Mouse (Mus musculus): ENCODE measurements around the gene Socs5. TPM values are rescaled to one million over a fixed set of nuclear protein-coding genes. Genes with fewer than 3 reads are reported as not detected.
A peak's percentile ranks its signal among the peaks of the same experiment; 100 is the strongest.
"Not testable (repeated sequence)": the region's sequence is repeated elsewhere in the genome, so short reads cannot be mapped to it uniquely, and the experiment has no call there.

Socs5 gene
- polyA plus RNA-seq, 1 experiment from 2014 or later = 15.6 TPM

DNA sequence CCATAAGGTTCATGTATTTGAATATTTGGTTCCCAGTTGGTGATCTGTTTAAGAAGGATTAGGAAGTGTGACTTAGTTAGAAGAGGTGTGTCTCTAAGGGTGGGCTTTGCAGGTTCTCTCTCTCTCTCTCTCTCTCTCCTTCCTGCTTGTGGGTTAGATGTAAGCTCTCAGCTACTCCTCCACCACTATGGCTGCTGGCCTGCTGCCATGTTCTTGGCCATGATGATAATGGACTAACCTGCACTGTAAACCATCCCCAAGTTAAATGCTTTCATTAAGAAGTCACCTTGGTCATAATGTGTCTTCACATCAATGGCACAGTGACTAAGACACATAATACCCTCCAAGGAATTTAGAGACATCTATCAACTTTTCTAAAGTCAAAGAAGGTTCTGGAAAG lies 34.0 kb upstream of the Socs5 start:
- Histone ChIP-seq H3K4me3 (ENCODE audit: control insufficient read depth in 1 of 2, insufficient read depth in 1 of 2, low read depth in 1 of 2, low read length in 2 of 2) (no peak overlapping the region), H3K9me3 (ENCODE audit: control insufficient read depth, low read length) (0 out of 2 replicates have a peak, but pooled peaks cover 3% of the 10 kb centered on the region), H3K4me1 (ENCODE audit: control insufficient read depth in 2 of 2, insufficient read depth in 2 of 2, low read length in 2 of 2) (no peaks in the 10 kb centered on the region), H3K9ac (ENCODE audit: low read length) (no peak overlapping the region), H3K27ac (replicated peaks in 1 of 2; ENCODE audit: control insufficient read depth in 1 of 2, insufficient read depth in 1 of 2, low read depth in 2 of 2, low read length in 2 of 2) (no peak overlapping the region), H3K4me2 (ENCODE audit: low read length) (no peak overlapping the region), H3K27me3 (ENCODE audit: control insufficient read depth, insufficient read depth, low read length) (no peaks in the 10 kb centered on the region), H3K36me3 (ENCODE audit: control insufficient read depth, insufficient read depth, low read length) (no peaks in the 10 kb centered on the region)
- ATAC-seq (ENCODE audit: insufficient number of reproducible peaks, insufficient read depth, low FRiP score, low read depth) = no peak

DNA sequence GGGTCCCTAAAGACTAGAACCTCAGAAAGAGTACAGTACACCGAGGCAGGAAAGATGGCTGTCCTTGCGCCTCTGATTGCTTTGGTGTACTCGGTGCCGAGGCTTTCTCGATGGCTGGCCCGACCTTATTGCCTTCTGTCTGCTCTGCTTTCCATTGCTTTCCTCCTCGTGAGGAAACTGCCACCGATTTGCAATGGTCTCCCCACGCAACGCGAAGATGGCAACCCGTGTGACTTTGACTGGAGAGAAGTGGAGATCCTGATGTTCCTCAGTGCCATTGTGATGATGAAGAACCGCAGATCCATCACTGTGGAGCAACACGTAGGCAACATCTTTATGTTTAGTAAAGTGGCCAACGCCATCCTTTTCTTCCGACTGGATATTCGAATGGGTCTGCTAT lies 29.3 kb upstream of the Socs5 start:
- not testable (repeated sequence) for H3K9me3 ChIP-seq (ENCODE audit: control insufficient read depth, low read length); H3K27me3 ChIP-seq (ENCODE audit: control insufficient read depth, insufficient read depth, low read length); H3K9ac ChIP-seq (ENCODE audit: low read length); H3K36me3 ChIP-seq (ENCODE audit: control insufficient read depth, insufficient read depth, low read length); H3K4me2 ChIP-seq (ENCODE audit: low read length); H3K4me3 ChIP-seq (ENCODE audit: control insufficient read depth in 1 of 2, insufficient read depth in 1 of 2, low read depth in 1 of 2, low read length in 2 of 2); H3K4me1 ChIP-seq (ENCODE audit: control insufficient read depth in 2 of 2, insufficient read depth in 2 of 2, low read length in 2 of 2); H3K27ac ChIP-seq (replicated peaks in 1 of 2; ENCODE audit: control insufficient read depth in 1 of 2, insufficient read depth in 1 of 2, low read depth in 2 of 2, low read length in 2 of 2); ATAC-seq (ENCODE audit: insufficient number of reproducible peaks, insufficient read depth, low FRiP score, low read depth)
- WGBS = 91% methylated on average over 17 of the region's 17 CpGs

DNA sequence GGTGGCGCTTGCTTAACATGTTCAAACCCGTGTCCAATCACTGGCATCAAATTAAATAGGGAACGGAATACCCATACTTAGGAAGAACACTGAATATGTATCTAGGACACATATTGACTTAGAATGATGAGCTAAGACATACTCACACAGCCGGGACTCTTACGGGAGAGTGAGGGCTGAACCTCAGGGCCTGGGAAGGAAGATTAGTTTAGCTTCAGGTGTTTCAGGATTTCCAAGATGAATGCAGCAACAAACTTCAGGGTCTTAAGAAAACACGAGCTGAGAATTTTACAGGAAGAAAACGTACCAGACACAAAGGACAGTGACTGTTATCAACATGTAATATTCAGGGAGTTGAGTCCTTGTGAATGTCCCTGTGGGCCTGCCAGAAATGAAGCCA lies 26.8 kb upstream of the Socs5 start:
- Histone ChIP-seq H3K27me3 (ENCODE audit: control insufficient read depth, insufficient read depth, low read length) (no peaks in the 10 kb centered on the region), H3K4me3 (ENCODE audit: control insufficient read depth in 1 of 2, insufficient read depth in 1 of 2, low read depth in 1 of 2, low read length in 2 of 2) (no peak overlapping the region), H3K9me3 (ENCODE audit: control insufficient read depth, low read length) (no peaks in the 10 kb centered on the region), H3K4me2 (ENCODE audit: low read length) (no peak overlapping the region), H3K36me3 (ENCODE audit: control insufficient read depth, insufficient read depth, low read length) (no peaks in the 10 kb centered on the region), H3K4me1 (ENCODE audit: control insufficient read depth in 2 of 2, insufficient read depth in 2 of 2, low read length in 2 of 2) (no peaks in the 10 kb centered on the region), H3K9ac (ENCODE audit: low read length) (no peak overlapping the region), H3K27ac (replicated peaks in 1 of 2; ENCODE audit: control insufficient read depth in 1 of 2, insufficient read depth in 1 of 2, low read depth in 2 of 2, low read length in 2 of 2) (no peak overlapping the region)
- ATAC-seq (ENCODE audit: insufficient number of reproducible peaks, insufficient read depth, low FRiP score, low read depth) = no peak
- WGBS = 81% methylated on average over 7 of the region's 7 CpGs

DNA sequence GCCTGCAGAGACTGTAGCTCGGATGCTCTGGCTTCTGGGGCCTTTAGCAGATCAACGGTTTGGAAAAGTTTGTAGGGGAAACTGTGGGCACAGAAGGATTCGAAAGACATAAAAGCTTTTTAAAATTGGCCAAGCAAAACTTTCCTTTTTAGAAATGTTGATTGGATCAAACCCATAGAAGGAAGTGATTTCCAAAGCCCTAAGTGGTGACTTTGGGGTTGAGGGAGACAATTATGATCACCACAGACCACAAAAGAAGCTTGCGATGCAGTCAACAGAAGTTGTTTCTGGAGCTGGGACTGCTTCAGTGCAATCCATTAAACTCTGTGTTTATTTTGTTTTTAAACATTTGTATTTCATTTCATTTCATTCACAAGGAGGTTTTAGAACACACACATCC lies 24.9 kb upstream of the Socs5 start:
- no peak overlapping the region for H3K4me3 ChIP-seq (ENCODE audit: control insufficient read depth in 1 of 2, insufficient read depth in 1 of 2, low read depth in 1 of 2, low read length in 2 of 2)
- no peak overlapping the region for H3K4me2 ChIP-seq (ENCODE audit: low read length)
- no peaks in the 10 kb centered on the region for H3K4me1 ChIP-seq (ENCODE audit: control insufficient read depth in 2 of 2, insufficient read depth in 2 of 2, low read length in 2 of 2)
- ATAC-seq (ENCODE audit: insufficient number of reproducible peaks, insufficient read depth, low FRiP score, low read depth) = no peak
- no peaks in the 10 kb centered on the region for H3K9me3 ChIP-seq (ENCODE audit: control insufficient read depth, low read length)
- H3K36me3 ChIP-seq (ENCODE audit: control insufficient read depth, insufficient read depth, low read length) = no peaks in the 10 kb centered on the region
- H3K27ac ChIP-seq (replicated peaks in 1 of 2; ENCODE audit: control insufficient read depth in 1 of 2, insufficient read depth in 1 of 2, low read depth in 2 of 2, low read length in 2 of 2) = no peak overlapping the region
- WGBS = 84% methylated on average over 4 of the region's 4 CpGs
- no peaks in the 10 kb centered on the region for H3K27me3 ChIP-seq (ENCODE audit: control insufficient read depth, insufficient read depth, low read length)
- no peak overlapping the region for H3K9ac ChIP-seq (ENCODE audit: low read length)

DNA sequence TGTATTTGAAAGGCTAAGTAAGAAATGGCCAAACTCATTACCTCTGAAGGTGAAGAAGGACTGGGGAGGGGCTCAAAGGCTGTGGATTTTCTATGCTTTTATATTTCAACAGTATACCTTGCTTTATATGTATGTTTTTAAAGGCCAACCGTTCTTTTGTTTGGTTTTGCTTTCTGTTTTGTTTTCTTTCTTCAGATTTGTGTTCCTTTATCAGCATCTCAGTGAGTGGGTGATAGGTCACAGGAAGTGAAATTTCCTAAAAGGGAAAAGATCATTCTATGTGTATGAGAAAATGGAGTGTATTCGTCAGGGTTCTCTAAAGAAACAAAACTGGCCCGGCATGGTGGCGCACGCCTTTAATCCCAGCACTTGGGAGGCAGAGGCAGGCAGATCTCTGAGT lies 23.8 kb upstream of the Socs5 start:
- Histone ChIP-seq H3K4me1 (ENCODE audit: control insufficient read depth in 2 of 2, insufficient read depth in 2 of 2, low read length in 2 of 2) (no peaks in the 10 kb centered on the region), H3K36me3 (ENCODE audit: control insufficient read depth, insufficient read depth, low read length) (no peaks in the 10 kb centered on the region), H3K9ac (ENCODE audit: low read length) (no peak overlapping the region), H3K27me3 (ENCODE audit: control insufficient read depth, insufficient read depth, low read length) (no peaks in the 10 kb centered on the region), H3K4me2 (ENCODE audit: low read length) (no peak overlapping the region), H3K4me3 (ENCODE audit: control insufficient read depth in 1 of 2, insufficient read depth in 1 of 2, low read depth in 1 of 2, low read length in 2 of 2) (no peak overlapping the region), H3K27ac (replicated peaks in 1 of 2; ENCODE audit: control insufficient read depth in 1 of 2, insufficient read depth in 1 of 2, low read depth in 2 of 2, low read length in 2 of 2) (no peak overlapping the region), H3K9me3 (ENCODE audit: control insufficient read depth, low read length) (no peaks in the 10 kb centered on the region)
- ATAC-seq (ENCODE audit: insufficient number of reproducible peaks, insufficient read depth, low FRiP score, low read depth) = no peak
- WGBS = 73% methylated on average over 5 of the region's 5 CpGs

DNA sequence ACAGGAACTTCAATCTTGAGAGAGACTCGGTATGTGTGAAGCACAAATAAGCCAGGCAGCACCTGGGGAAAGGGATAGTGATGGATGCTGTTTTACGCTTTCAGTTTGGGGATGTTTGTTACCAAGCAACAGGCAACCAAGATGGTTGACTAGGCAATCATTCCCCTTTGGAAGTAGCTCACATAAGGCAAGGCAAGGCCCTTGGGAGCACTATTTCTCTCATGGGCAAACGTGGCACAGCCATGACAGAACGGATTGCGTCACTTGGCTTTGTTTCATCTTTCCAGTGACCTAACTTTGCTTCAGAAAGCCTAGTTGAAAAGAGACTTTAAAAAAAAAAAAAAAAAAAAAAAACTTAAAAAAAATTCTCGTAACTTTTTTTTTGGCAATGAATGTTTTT lies 21.8 kb upstream of the Socs5 start:
- no peak overlapping the region for H3K27ac ChIP-seq (replicated peaks in 1 of 2; ENCODE audit: control insufficient read depth in 1 of 2, insufficient read depth in 1 of 2, low read depth in 2 of 2, low read length in 2 of 2)
- no peaks in the 10 kb centered on the region for H3K36me3 ChIP-seq (ENCODE audit: control insufficient read depth, insufficient read depth, low read length)
- H3K27me3 ChIP-seq (ENCODE audit: control insufficient read depth, insufficient read depth, low read length) = 0 out of 2 replicates have a peak, but pooled peaks cover 3% of the 10 kb centered on the region
- no peak overlapping the region for H3K4me3 ChIP-seq (ENCODE audit: control insufficient read depth in 1 of 2, insufficient read depth in 1 of 2, low read depth in 1 of 2, low read length in 2 of 2)
- H3K9me3 ChIP-seq (ENCODE audit: control insufficient read depth, low read length) = no peaks in the 10 kb centered on the region
- H3K4me2 ChIP-seq (ENCODE audit: low read length) = no peak overlapping the region
- H3K9ac ChIP-seq (ENCODE audit: low read length) = no peak overlapping the region
- H3K4me1 ChIP-seq (ENCODE audit: control insufficient read depth in 2 of 2, insufficient read depth in 2 of 2, low read length in 2 of 2) = no peaks in the 10 kb centered on the region
- WGBS = 88% methylated on average over 6 of the region's 6 CpGs
- ATAC-seq (ENCODE audit: insufficient number of reproducible peaks, insufficient read depth, low FRiP score, low read depth) = no peak

DNA sequence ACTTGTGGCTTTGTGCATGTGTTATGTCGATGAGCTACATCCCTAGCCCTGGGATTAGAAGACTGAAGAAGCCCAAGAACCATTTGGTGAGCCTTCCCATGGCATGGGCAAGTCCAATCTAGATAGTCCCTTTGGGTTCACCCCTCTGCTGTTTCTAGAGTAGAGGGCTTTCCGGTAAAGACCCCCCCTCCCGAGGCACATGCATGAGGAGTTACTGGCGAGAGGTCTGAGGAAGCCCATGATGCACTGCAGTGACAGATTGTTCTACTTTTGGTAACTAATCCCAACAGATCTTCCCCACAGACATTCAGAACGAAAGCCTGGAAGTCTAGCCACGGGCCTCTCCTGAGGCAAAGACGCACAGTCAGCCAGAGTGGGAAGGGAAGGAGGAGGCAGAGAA lies 18.2 kb upstream of the Socs5 start:
- Histone ChIP-seq H3K4me3 (ENCODE audit: control insufficient read depth in 1 of 2, insufficient read depth in 1 of 2, low read depth in 1 of 2, low read length in 2 of 2) (no peak overlapping the region), H3K4me1 (ENCODE audit: control insufficient read depth in 2 of 2, insufficient read depth in 2 of 2, low read length in 2 of 2) (peaks cover 6 to 11% of the 10 kb centered on the region in 2 experiments), H3K27me3 (ENCODE audit: control insufficient read depth, insufficient read depth, low read length) (0 out of 2 replicates have a peak, but pooled peaks cover 3% of the 10 kb centered on the region), H3K9me3 (ENCODE audit: control insufficient read depth, low read length) (no peaks in the 10 kb centered on the region), H3K27ac (replicated peaks in 1 of 2; ENCODE audit: control insufficient read depth in 1 of 2, insufficient read depth in 1 of 2, low read depth in 2 of 2, low read length in 2 of 2) (no peak overlapping the region), H3K9ac (ENCODE audit: low read length) (no peak overlapping the region), H3K36me3 (ENCODE audit: control insufficient read depth, insufficient read depth, low read length) (no peaks in the 10 kb centered on the region), H3K4me2 (ENCODE audit: low read length) (no peak overlapping the region)
- ATAC-seq (ENCODE audit: insufficient number of reproducible peaks, insufficient read depth, low FRiP score, low read depth) = no peak
- WGBS = 76% methylated on average over 7 of the region's 7 CpGs

DNA sequence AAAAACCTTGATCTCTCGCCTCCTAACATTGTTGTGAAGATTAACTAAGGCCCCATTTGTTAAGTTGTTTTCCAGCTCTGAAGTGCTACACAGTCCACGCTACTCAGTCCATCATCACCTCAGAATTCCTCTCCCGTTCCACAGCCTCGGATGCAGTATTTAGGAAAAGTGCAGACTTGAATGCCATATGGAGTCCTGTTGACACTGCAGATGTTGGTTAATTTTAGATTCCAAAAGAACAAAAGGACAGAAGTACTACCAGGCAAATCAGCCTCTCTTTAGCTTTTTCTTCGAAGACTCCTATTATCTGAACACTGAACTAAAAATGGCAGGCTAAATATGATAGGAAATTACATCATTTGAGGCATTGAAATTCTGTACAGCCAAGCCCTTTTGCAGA lies 14.4 kb upstream of the Socs5 start:
- H3K27ac ChIP-seq (replicated peaks in 1 of 2; ENCODE audit: control insufficient read depth in 1 of 2, insufficient read depth in 1 of 2, low read depth in 2 of 2, low read length in 2 of 2) = no peak overlapping the region
- no peaks in the 10 kb centered on the region for H3K9me3 ChIP-seq (ENCODE audit: control insufficient read depth, low read length)
- ATAC-seq (ENCODE audit: insufficient number of reproducible peaks, insufficient read depth, low FRiP score, low read depth) = no peak
- peaks cover 6 to 11% of the 10 kb centered on the region in 2 experiments for H3K4me1 ChIP-seq (ENCODE audit: control insufficient read depth in 2 of 2, insufficient read depth in 2 of 2, low read length in 2 of 2)
- 22% methylated on average over 5 of the region's 5 CpGs for WGBS
- no peak overlapping the region for H3K9ac ChIP-seq (ENCODE audit: low read length)
- no peak overlapping the region for H3K4me3 ChIP-seq (ENCODE audit: control insufficient read depth in 1 of 2, insufficient read depth in 1 of 2, low read depth in 1 of 2, low read length in 2 of 2)
- peak overlapping the region; percentile 23; the same call in 1 of the 2 replicates for H3K4me2 ChIP-seq (ENCODE audit: low read length)
- no peaks in the 10 kb centered on the region for H3K36me3 ChIP-seq (ENCODE audit: control insufficient read depth, insufficient read depth, low read length)
- 0 out of 2 replicates have a peak, but pooled peaks cover 8% of the 10 kb centered on the region for H3K27me3 ChIP-seq (ENCODE audit: control insufficient read depth, insufficient read depth, low read length)

Measured in heart, embryonic 14.5 days (tissue).